Mouse (Mus musculus) stomach, postnatal 0 days (tissue): ENCODE results near the gene Rpl41. TPM values are rescaled to one million over a fixed set of nuclear protein-coding genes. Genes with fewer than 3 reads are reported as not detected.

Experiments used
- ATAC-seq: fragments of 200-750 bp; cut with Nextera tagmentation; 2 replicates; pipeline ENCODE4 v1.8.0; 2017; ENCODE audit not compliant: low FRiP score, low TSS enrichment
- DNase-seq: peaks from one replicate; pipeline ENCODE4 v3.0.0-alpha.2; 2016; ENCODE audit warnings: low spot score
- H3K27ac ChIP-seq: fragments of 300-500 bp; sonication (generic); replicated peaks from 2 replicates; pipeline ENCODE4 v1.5.1; 2014; ENCODE audit warnings: mild to moderate bottlenecking, control low read depth
- H3K27me3 ChIP-seq: fragments of 300-500 bp; sonication (generic); 2 replicates; pipeline ENCODE4 v1.6.1; 2014; ENCODE audit warnings: low read length; ENCODE audit not compliant: control insufficient read depth, insufficient read depth
- H3K36me3 ChIP-seq: fragments of 300-500 bp; sonication (generic); 2 replicates; pipeline ENCODE4 v1.6.1; 2014; ENCODE audit warnings: low read length, mixed read lengths; ENCODE audit not compliant: control insufficient read depth, insufficient read depth
- H3K4me1 ChIP-seq: fragments of 300-500 bp; sonication (generic); replicated peaks from 2 replicates; pipeline ENCODE4 v1.6.1; 2014; ENCODE audit warnings: antibody characterized with exemption; ENCODE audit not compliant: control insufficient read depth, insufficient read depth
- H3K4me2 ChIP-seq: fragments of 300-500 bp; sonication (generic); replicated peaks from 2 replicates; pipeline ENCODE4 v1.6.1; 2014; ENCODE audit warnings: low read depth, mild to moderate bottlenecking, control low read depth, moderate library complexity
- H3K4me3 ChIP-seq: fragments of 300-500 bp; sonication (generic); 2 replicates; pipeline ENCODE4 v1.5.1; 2014; ENCODE audit warnings: low read depth, low read length, control low read depth
- H3K9ac ChIP-seq: fragments of 300-500 bp; sonication (generic); 2 replicates; pipeline ENCODE4 v1.6.1; 2014; ENCODE audit warnings: mild to moderate bottlenecking, low read length, control low read depth, mixed read lengths
- H3K9me3 ChIP-seq: fragments of 300-500 bp; sonication (generic); 2 replicates; pipeline ENCODE4 v1.6.1; 2016; ENCODE audit warnings: low read length; ENCODE audit not compliant: control insufficient read depth
- CTCF ChIP-seq: IDR thresholded peaks from 2 replicates; pipeline ENCODE4 v1.5.1; 2016; ENCODE audit warnings: antibody characterized with exemption, low read depth, mild to moderate bottlenecking, moderate library complexity
- EP300 ChIP-seq: optimal IDR thresholded peaks from 2 replicates; pipeline ENCODE3; 2016; ENCODE audit warnings: antibody characterized with exemption
- WGBS: fragments of 180-500 bp; shearing (Covaris S2); extraction: QIAGEN DNeasy Blood & Tissue Kit; methylation state at CpG from one replicate; pipeline ENCODE4 v1.1.7; 2014; 5-methylcytosine and 5-hydroxymethylcytosine counted together
- polyA plus RNA-seq: library from polyadenylated mRNA; unstranded; fragments of >200 nt; fragmentation: Nextera tagmentation; extraction: Ambion mirVana; gene quantifications from 2 replicates; pipeline ENCODE4 v1.2.1, GENCODE M21; 2015

Gene Rpl41
- polyA plus RNA-seq, 1 experiment from 2014 or later: 3,693 TPM

DNA sequence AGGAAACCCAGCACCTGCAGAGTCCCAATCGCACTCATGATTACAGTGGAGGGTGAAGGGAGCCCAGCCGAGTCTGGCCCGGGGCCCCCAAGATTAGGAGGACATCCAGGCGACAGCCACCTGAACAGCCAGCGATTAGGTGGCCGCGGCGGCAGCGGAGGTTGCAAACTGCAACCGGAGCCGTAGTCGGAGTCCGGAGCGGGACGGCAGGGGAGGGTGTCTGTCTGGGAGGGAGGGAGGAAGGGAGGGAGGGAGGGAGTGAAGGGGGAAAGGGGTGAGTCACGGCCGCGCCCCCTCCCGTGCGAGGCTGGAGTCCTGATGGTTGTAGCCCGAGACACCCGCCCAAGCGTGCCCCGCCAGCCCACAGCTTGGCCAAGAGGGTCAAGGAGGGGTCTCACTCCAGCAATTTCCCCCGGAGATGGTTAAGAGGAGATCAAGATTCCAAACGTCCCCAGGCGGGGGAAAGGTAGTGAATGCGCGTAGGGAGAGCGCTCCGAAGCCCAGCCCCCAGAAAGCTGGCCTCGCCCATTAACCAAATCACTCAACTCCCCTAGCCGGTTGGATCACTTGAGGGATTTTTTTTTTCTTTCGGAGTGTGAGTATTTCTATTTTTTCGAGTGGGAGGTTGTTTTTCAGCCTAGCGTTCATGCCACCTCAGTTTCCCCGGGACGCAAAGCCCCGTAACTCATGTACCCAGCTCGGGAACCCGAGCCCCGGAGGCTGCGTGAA, 40.5 kb upstream of the Rpl41 start, which contains the start of gene Erbb3:
Gene Erbb3, minus strand, starts transcription at position 189 of the 729 bp plus-strand sequence.
- peak within 1 kb of the TSS; percentile 80 for H3K9ac ChIP-seq
- H3K4me1 ChIP-seq: no peaks in the 10 kb centered on the region
- DNase-seq: peak; percentile 93
- no peaks in the 10 kb centered on the region for H3K27me3 ChIP-seq
- peak within 1 kb of the TSS; percentile 98 for H3K4me2 ChIP-seq
- ATAC-seq: peak; percentile 84
- peak within 1 kb of the TSS; percentile 70 for H3K4me3 ChIP-seq
- WGBS: 1% methylated on average over 37 of the region's 43 CpGs
- H3K9me3 ChIP-seq: no peaks in the 10 kb centered on the region
- H3K36me3 ChIP-seq: no peaks in the 10 kb centered on the region
- TF ChIP-seq EP300: peak; percentile 39
- no peak for TF ChIP-seq CTCF
- H3K27ac ChIP-seq: peak within 1 kb of the TSS; percentile 98

DNA sequence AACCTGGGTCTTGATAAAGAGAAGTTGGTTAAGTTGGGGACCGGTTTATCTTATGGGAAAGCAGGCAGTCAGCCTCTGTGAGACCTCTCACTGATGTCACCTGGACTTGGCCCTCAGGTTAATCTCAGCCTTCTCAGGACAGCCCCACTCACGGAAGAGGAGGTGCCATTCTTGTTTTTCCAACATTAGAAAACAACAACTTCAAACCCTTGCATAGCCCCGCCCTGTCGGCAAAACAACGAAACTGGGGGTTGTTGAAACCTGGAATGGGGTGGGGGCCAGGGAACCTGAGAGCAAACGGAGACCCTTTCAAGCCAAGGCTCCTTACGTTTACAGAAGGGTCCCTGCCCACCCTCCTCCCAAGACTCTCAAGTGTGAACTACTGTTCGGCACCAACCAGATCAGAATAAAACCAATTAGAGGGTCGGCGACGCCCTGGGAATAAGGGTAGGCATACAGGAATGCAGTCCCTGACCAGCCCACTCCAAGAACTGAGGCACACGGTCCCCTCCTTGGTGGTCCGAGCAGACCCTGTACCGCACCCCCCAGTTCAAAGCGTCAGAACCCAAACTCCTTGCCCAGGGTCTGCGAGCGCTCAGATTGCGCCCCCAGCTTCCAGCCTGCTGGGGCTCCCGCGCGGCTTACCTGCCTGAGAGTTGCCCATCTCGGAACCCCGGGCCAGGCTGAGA, 39.8 kb upstream of the Rpl41 start:
- DNase-seq: peak; percentile 67
- peak overlapping the region; percentile 98 for H3K4me2 ChIP-seq
- no peaks in the 10 kb centered on the region for H3K36me3 ChIP-seq
- no peaks in the 10 kb centered on the region for H3K9me3 ChIP-seq
- no peak for TF ChIP-seq CTCF
- TF ChIP-seq EP300: no peak
- 0 out of 2 replicates have a peak, but pooled peaks cover 2% of the 10 kb centered on the region for H3K4me1 ChIP-seq
- no peaks in the 10 kb centered on the region for H3K27me3 ChIP-seq
- peak overlapping the region; percentile 98 for H3K27ac ChIP-seq
- H3K9ac ChIP-seq: peak overlapping the region; percentile 80
- H3K4me3 ChIP-seq: peak overlapping the region; percentile 70
- peak; percentile 30 for ATAC-seq
- 4% methylated on average over 23 of the region's 23 CpGs for WGBS

DNA sequence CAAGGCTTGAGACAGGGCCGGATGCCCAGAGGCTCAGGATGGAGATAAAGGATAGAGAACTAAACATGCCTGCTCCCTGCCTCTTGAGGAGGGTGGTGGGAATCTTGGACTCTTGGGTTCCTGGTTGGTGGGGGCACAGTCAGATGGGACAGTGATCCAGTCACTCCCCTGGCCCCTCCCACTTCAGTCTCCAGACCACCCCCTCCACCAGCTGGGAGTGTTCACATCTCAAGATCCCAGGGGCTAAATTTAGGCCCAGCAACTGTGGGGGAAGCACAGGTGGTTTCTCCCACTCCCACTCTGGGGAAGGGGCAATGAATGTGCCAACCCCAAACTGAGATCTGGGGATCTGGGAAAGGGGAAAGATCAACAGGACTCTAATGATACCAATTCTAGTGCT, 39.0 kb upstream of the Rpl41 start:
- Histone ChIP-seq H3K9ac (peak overlapping the region; percentile 80), H3K4me1 (0 out of 2 replicates have a peak, but pooled peaks cover 7% of the 10 kb centered on the region), H3K4me3 (peak overlapping the region; percentile 70), H3K9me3 (no peaks in the 10 kb centered on the region), H3K4me2 (peak overlapping the region; percentile 98), H3K27me3 (no peaks in the 10 kb centered on the region), H3K27ac (peak overlapping the region; percentile 98), H3K36me3 (peaks cover 2% of the 10 kb centered on the region; the same call in 1 of the 2 replicates)
- TF ChIP-seq CTCF (no peak), EP300 (no peak)
- DNase-seq: no peak
- WGBS: 38% methylated on average over 1 of the region's 1 CpGs
- ATAC-seq: peak; percentile 0; the same call in 1 of the 2 replicates

DNA sequence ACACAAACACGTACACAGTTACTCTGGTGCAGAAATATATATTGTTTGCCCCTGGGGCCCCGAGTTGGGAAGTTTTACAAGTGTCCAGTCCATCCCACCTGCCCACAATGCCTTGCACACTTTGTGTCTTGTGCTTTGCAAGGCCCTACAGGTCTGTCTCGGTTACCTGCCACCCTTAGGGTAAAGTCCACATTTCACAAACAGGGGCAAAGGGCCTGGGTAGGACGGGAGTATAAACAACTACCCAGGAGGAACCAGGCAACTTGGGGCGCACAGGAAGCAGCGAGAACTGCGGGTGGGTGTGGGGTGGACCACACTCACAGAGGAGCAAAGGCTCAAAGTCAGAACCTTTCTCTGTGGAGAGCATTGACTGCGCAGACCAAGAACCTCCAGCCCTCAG, 38.6 kb upstream of the Rpl41 start:
- DNase-seq: peak; percentile 82
- Histone ChIP-seq H3K9ac (peak overlapping the region; percentile 80), H3K27ac (peak overlapping the region; percentile 98), H3K4me3 (peak overlapping the region; percentile 70), H3K9me3 (no peaks in the 10 kb centered on the region), H3K4me2 (peak overlapping the region; percentile 98), H3K27me3 (no peaks in the 10 kb centered on the region), H3K4me1 (0 out of 2 replicates have a peak, but pooled peaks cover 7% of the 10 kb centered on the region), H3K36me3 (peaks cover 2% of the 10 kb centered on the region; the same call in 1 of the 2 replicates)
- 42% methylated on average over 8 of the region's 8 CpGs for WGBS
- ATAC-seq: peak; percentile 55
- no peak for TF ChIP-seq CTCF
- no peak for TF ChIP-seq EP300

DNA sequence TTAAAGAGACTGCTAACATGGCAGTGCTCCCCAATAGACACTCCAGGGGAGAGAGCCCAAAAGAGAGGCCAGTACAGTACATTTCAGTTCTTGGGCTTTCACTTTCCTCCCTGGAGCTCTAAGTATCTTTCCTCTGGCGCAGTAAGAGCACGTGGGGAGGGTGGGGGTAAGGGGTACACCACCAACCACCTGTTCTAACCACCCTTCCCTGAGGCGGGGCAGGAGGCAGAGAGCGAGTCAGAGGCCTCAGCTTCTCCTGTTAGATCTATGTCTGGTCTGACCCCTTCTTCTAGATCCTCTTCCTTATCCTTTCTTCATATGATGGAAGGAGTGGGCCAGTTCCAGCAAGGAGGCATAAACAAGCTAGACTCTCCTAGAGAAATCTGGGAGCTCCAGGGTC, 38.0 kb upstream of the Rpl41 start:
- Histone ChIP-seq H3K36me3 (peaks cover 2% of the 10 kb centered on the region; the same call in 1 of the 2 replicates), H3K4me3 (peak overlapping the region; percentile 70; the same call in 1 of the 2 replicates), H3K9ac (peak overlapping the region; percentile 24), H3K27ac (peak overlapping the region; percentile 98), H3K4me2 (peak overlapping the region; percentile 98), H3K27me3 (no peaks in the 10 kb centered on the region), H3K4me1 (0 out of 2 replicates have a peak, but pooled peaks cover 7% of the 10 kb centered on the region), H3K9me3 (no peaks in the 10 kb centered on the region)
- WGBS: 36% methylated on average over 4 of the region's 4 CpGs
- DNase-seq (no peak), ATAC-seq (no peak)
- TF ChIP-seq EP300 (no peak), CTCF (no peak)
